Mouse (Mus musculus): Measurements from ENCODE around the gene B230307C23Rik.
"Not testable (repeated sequence)": the region's sequence is repeated elsewhere in the genome, so short reads cannot be mapped to it uniquely, and the experiment has no call there.

The B230307C23Rik gene

GRCm38 (mm10) chr16:98022081-98022480 lies 25.0 kb downstream of the B230307C23Rik start:
- no peak for DNase-seq (ENCODE audit: low spot score)

GRCm38 (mm10) chr16:98022657-98023345 lies 25.7 kb downstream of the B230307C23Rik start:
- DNase-seq (ENCODE audit: low spot score) = no peak

DNA sequence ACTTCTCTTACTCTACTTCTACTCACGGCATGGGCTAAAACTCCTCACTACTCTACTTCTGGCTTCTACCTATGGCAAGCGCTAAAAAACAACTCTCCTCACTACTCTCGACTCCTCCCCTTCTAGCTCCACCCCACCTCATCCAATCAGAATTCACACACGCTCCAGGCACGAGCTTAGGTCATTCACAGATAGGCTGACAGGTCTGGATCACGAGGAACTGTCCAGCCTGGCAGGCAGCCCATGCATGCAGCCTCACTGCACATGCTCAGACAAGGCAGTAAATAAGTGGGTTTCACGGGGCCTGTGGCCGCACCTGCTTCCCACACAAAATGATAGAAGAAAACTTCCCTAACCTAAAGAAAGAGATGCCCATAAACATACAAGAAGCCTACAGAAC lies 29.1 kb downstream of the B230307C23Rik start:
- DNase-seq (ENCODE audit: low spot score) = not testable (repeated sequence)

DNA sequence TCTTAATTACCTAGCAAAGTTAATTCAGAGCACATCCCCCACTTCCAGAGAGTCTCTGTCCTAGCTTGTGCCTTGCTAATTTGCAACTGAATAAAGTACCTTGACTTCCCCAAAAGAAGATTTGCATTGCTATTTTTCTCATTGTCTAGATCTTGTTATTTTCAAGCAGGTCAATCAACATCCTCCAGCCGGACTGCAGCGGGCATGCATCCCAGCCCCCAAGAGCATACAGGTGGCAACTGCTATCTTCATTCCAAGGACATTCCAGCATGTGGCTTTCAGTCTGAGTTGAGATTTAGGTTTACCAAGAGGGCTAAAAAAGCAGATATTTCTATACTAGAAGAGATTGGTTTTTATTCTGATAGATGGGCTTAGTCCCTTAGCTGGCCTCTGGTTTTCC lies 37.9 kb downstream of the B230307C23Rik start:
- DNase-seq (ENCODE audit: low spot score) = not testable (repeated sequence)

GRCm38 (mm10) chr16:98041676-98042075 lies 44.6 kb downstream of the B230307C23Rik start:
- no peak for DNase-seq (ENCODE audit: low spot score)

- DNase-seq (ENCODE audit: low spot score) = not testable (repeated sequence)
Observed at GRCm38 (mm10) chr16:98079382-98079781, 82.3 kb downstream of the B230307C23Rik start.

DNA sequence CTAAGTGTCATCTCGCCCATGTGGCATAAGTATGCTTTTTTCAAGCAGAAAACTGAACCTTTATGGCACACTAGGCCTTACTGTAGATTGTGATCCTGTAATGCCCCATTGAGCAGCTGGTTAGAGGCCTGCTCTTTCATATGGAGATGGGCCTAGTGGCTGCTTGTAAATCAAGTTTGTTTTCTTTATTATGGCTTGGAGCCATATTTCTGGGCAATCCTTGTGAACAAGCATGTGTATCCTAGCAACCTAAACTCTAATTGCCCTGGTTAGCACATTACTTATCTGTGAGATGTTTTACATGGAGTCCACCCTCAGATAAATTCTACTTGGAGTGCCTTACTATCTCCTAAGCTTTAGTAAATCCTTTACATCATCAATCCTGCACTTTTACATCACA lies 84.0 kb downstream of the B230307C23Rik start:
- DNase-seq (ENCODE audit: low spot score) = not testable (repeated sequence)
